Mouse (Mus musculus) lung, adult 2 months (tissue): Measurements from ENCODE around the gene Hmgcll1.

Experiments
- CTCF ChIP-seq: fragments of 200-500 bp; IDR thresholded peaks from 2 replicates; pipeline ENCODE4 v1.5.1; 2011; ENCODE audit warnings: mild to moderate bottlenecking, low read length, control low read depth; ENCODE audit not compliant: insufficient read depth
- POLR2A ChIP-seq: fragments of 200-500 bp; IDR thresholded peaks from 2 replicates; pipeline ENCODE4 v1.6.1; 2011; ENCODE audit warnings: low read depth, mild to moderate bottlenecking, control low read depth, low read length, borderline replicate concordance; ENCODE audit errors: extremely low read depth

DNA sequence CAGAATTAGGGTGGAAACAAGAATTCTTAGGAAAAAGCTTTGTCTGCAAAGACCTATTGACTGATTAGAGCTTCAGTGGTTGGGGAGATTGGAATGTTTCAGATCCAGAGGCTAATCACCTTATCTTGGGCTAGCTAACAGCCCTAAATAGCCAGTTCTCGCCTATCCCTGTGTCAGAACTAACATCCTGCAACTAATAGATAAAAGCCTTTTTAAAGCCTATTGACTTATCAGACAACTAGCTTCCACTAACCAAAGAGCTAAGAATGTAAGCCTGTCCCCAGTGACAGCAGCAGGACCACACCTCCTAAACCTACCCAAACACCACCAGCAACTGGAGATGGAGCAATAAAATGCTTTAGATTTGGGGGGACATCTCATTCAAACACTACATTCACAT is 34.6 kb upstream of the Hmgcll1 start:
- TF ChIP-seq CTCF (no peak), POLR2A (no peak)
